Mouse (Mus musculus): ENCODE measurements around the gene Rbm48.

DNA sequence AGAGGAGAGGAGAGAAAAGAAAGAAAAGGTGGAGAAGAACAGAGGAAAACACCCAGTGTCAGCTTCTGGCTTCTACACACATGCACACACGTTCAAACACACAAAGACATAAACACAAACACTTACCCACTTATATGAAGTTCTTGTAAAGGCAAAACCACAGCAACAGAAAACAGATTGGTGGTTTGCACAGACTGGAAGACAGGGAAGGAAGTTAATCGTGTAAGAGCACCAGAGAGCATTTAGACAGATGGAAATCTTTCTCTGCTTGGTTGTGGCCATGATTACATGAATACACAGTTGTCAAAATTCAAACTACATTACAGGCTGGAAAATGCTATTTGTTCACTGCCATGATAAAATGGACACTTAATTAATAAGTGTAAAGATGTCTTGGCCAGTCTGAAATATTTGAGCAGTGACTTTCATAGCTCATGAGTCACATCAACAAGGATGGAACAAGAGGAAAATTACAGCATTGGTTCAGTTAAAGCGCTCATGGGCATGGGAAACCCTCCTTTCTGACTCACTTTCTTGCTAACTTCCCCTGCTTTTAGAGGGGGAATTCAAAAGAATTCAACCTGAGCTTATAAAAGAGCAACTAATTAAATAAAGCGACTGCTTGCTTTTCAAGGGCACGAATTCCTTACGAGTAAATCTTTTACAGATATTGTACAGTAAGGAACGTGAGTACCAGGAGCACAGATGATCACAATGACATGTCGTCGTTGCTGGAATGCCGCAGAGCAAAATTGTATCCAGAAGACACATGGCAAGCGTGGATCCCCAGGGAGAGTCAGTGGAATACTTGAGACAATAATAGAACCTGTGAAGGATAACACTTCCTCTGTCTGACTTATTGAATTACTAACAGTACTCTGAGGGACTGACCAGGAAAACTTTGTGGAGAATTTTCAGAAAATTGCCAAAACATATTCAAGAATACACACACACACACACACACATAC, 57.6 kb downstream of the Rbm48 start:
- TF ChIP-seq CTCF (IDR thresholded peaks at IDR 0.05; ENCODE audit: insufficient read depth, low read depth, low read length) (no peak), POLR2A (IDR thresholded peaks at IDR 0.05; ENCODE audit: insufficient read depth, low read depth, low read length) (no peak)

Data from olfactory bulb, adult 2 months (tissue).